Mouse (Mus musculus): ENCODE data around the gene Sema3e. TPM values are rescaled to one million over a fixed set of nuclear protein-coding genes. Genes with fewer than 3 reads are reported as not detected.
A peak's percentile ranks its signal among the peaks of the same experiment; 100 is the strongest.

Gene Sema3e
- polyA plus RNA-seq (2015; fragmentation: Nextera tagmentation; extraction: Ambion mirVana): 2.2 and 3.3 TPM in 2 replicates

DNA sequence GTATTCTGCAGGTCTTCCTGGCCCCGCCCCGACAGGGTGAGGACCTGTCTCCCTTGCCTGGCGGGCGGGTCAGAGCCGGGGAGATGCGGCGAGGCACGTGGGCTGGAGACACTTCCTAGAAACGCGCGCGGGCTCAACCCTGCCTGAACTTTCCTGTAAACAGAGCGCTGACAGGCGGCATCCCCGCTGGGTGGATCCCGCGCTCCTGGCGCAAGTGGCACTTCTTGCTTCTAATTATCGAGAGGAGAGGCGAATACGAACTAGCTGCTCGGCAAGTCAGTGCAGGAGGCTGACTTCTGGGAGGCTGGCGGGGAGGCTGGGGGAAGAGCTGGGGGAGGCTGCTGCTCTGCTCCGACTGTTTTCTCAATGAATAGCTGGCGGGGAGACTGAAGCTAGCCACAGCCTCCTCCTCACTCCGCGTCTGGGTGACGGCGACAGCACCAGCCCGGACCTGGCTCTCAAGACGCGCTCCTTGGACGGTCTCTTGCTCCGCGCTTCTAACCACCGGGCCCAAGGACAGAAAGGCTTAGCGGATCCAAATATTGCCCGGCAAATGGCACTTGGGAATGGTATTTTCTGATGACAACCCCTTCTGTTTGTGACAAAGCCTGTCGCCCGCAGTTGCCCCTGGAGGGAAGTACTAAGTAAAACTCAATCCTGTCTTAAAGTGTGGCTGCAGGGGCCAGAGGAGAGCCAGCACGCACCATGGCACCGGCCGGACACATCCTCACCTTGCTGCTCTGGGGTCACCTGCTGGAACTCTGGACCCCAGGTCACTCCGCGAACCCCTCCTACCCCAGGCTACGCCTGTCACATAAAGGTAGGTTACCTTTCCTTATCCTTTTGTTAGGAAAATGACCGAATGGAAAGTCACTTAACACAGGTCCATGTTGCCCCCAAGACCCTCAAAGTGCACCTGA is at the start of gene Sema3e:
Sema3e (plus strand) TSS at position 72 of the 920 bp plus-strand sequence.
- Histone ChIP-seq H3K4me1 (peaks cover 11% of the 10 kb centered on the region), H3K9ac (replicated peaks) (peak within 1 kb of the TSS; percentile 51), H3K27ac (replicated peaks) (no peak within 1 kb of the TSS), H3K4me3 (replicated peaks) (peak within 1 kb of the TSS; percentile 54), H3K36me3 (no peaks in the 10 kb centered on the region), H3K27me3 (replicated peaks) (no peaks in the 10 kb centered on the region), H3K9me3 (replicated peaks) (no peaks in the 10 kb centered on the region), H3K4me2 (peak within 1 kb of the TSS; percentile 95)
- 1% methylated on average over 47 of the region's 47 CpGs for WGBS
- ATAC-seq (ENCODE audit: low FRiP score): peak; percentile 88

DNA sequence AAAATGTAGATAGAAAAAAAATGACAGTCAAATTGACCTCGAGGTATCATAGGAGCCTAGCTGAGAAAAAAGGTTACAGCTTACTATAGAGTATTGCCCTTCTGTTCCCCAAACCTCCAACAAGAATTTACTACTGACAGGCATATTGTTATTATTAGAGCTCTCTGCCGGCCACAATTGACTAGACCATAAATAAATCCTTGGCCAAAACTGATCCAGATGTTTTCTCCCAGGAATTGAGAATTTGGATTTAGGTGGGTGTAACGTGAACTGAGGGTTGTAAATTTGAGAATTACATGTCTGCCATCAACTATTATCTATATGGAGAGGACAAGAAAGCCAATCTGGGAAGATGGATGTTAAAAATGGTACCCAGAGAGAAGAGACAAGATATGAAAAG is 47.5 kb upstream of the Sema3e start:
- WGBS: 44% methylated on average over 3 of the region's 3 CpGs
- no peaks in the 10 kb centered on the region for H3K9me3 ChIP-seq (replicated peaks)
- no peak overlapping the region for H3K4me2 ChIP-seq
- no peaks in the 10 kb centered on the region for H3K27me3 ChIP-seq (replicated peaks)
- H3K9ac ChIP-seq (replicated peaks): no peak overlapping the region
- H3K36me3 ChIP-seq: no peaks in the 10 kb centered on the region
- no peak overlapping the region for H3K27ac ChIP-seq (replicated peaks)
- H3K4me3 ChIP-seq (replicated peaks): no peak overlapping the region
- no peaks in the 10 kb centered on the region for H3K4me1 ChIP-seq
- ATAC-seq (ENCODE audit: low FRiP score): no peak

DNA sequence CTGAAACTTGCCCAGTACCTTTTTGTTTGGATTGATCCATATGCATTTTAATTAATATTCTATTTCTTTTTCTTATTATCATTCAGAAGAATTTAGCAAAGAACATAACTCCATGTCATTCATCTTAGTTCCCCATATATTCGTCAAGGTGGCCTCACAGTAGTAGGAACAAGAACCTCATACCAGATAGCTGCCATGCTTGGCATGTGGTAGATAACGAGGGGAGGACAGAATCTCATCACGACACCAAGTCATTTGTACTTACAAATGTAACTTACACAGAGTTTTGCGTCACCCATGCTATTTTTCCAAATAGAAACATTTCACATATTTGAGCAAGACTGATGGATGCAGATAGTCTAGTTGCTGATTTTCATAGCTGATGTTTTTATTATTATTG is 45.9 kb upstream of the Sema3e start:
- no peaks in the 10 kb centered on the region for H3K36me3 ChIP-seq
- no peak overlapping the region for H3K9ac ChIP-seq (replicated peaks)
- ATAC-seq (ENCODE audit: low FRiP score): no peak
- H3K4me2 ChIP-seq: no peak overlapping the region
- no peaks in the 10 kb centered on the region for H3K4me1 ChIP-seq
- no peak overlapping the region for H3K4me3 ChIP-seq (replicated peaks)
- H3K27ac ChIP-seq (replicated peaks): no peak overlapping the region
- 94% methylated on average over 4 of the region's 4 CpGs for WGBS
- H3K9me3 ChIP-seq (replicated peaks): no peaks in the 10 kb centered on the region
- no peaks in the 10 kb centered on the region for H3K27me3 ChIP-seq (replicated peaks)

DNA sequence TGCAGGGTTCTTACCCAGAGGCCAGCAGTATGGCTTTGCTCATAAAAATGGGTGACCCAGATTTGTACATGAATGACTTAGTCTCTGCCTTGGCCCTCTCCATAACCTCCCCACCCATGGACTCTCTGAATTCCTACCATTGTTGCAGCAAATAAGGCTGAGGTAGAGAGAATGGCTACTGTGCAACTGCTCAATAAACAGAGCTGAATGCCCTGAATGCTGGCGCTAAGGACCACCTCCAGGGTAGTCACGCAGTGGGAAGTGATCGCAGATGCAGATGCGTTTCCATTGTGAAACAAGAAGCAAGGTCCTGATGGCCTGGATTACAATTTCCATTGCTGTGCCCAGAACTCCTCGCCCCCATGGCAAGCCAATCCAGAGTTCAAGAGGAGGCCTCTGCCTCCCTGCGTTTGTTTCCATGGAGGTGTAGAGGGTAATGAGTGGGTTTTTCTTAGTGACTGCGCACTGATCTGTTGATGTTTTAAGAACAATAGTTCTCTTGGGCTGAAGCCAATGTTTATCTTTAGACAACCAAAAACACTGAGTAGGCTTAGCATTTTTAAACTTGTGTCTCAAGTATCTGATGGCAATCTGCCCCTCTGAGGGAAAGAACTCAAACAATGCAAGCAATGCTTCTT is 42.5 kb upstream of the Sema3e start:
- Histone ChIP-seq H3K4me2 (no peak overlapping the region), H3K4me1 (no peaks in the 10 kb centered on the region), H3K9ac (replicated peaks) (no peak overlapping the region), H3K9me3 (replicated peaks) (no peaks in the 10 kb centered on the region), H3K27me3 (replicated peaks) (no peaks in the 10 kb centered on the region), H3K4me3 (replicated peaks) (no peak overlapping the region), H3K27ac (replicated peaks) (no peak overlapping the region), H3K36me3 (no peaks in the 10 kb centered on the region)
- 8% methylated on average over 7 of the region's 7 CpGs for WGBS
- peak; percentile 61 for ATAC-seq (ENCODE audit: low FRiP score)

DNA sequence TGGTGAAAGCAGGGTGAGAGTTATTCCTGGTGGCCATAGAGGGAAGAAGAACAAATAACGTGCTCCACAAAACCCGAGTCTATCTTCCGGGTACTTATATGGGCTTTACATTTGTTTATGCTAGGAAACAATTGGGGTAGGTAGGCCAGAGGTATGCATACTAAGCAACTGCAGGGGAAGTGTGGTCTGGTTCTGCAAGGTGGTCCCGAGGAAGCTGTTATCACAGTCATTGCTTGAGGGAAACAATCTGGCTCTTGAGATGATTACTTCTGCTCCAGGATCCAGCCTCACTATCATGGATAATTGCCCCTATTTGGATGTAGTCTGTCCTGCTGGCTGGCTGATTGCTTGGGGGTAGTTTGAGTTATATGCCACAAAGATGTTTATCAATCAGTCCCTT is 41.5 kb upstream of the Sema3e start:
- 61% methylated on average over 4 of the region's 4 CpGs for WGBS
- no peaks in the 10 kb centered on the region for H3K4me1 ChIP-seq
- no peaks in the 10 kb centered on the region for H3K27me3 ChIP-seq (replicated peaks)
- no peak overlapping the region for H3K27ac ChIP-seq (replicated peaks)
- H3K9me3 ChIP-seq (replicated peaks): no peaks in the 10 kb centered on the region
- no peak overlapping the region for H3K4me2 ChIP-seq
- ATAC-seq (ENCODE audit: low FRiP score): no peak
- no peak overlapping the region for H3K9ac ChIP-seq (replicated peaks)
- H3K4me3 ChIP-seq (replicated peaks): no peak overlapping the region
- no peaks in the 10 kb centered on the region for H3K36me3 ChIP-seq

DNA sequence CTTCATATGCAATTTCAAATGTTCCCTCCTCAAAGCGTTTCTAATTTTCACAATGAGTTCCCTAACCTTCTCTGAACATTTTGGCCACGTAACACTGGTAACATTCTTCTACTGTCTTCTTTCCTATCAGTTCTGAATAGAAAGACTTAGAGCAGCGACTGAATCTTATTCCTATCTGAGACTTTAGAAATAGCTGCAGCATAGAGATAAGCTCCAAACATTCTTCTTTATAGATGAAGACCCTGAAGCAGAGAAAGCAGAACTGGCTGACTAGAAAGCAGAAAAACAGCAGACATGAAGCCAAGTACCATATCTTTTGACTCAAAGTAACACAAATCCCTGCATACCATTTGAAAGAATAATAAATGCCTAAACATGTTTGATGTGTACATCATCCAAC is 39.4 kb upstream of the Sema3e start:
- Histone ChIP-seq H3K4me3 (replicated peaks) (no peak overlapping the region), H3K4me1 (no peaks in the 10 kb centered on the region), H3K36me3 (no peaks in the 10 kb centered on the region), H3K9me3 (replicated peaks) (no peaks in the 10 kb centered on the region), H3K27ac (replicated peaks) (no peak overlapping the region), H3K4me2 (no peak overlapping the region), H3K27me3 (replicated peaks) (no peaks in the 10 kb centered on the region), H3K9ac (replicated peaks) (no peak overlapping the region)
- no peak for ATAC-seq (ENCODE audit: low FRiP score)
- WGBS: 91% methylated on average over 3 of the region's 3 CpGs

DNA sequence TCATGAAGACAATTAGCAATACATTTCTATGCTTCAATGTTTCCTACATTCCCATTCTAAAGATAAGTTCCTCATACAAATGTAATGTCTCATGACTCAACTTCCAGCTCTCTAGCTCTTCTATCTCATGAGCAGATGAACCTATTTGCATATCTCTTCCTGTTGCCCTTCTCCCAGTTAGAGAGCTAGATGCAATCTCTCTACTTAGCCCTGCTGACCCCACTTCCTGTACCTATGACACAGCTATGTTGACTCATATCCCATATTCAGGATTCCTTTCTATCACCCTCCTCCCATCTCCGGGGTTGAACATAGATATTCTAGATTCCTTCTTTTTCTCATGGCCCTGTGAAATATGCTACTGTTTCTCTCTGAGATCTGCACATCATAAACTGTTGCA is 38.0 kb upstream of the Sema3e start:
- Histone ChIP-seq H3K4me1 (no peaks in the 10 kb centered on the region), H3K9ac (replicated peaks) (no peak overlapping the region), H3K36me3 (no peaks in the 10 kb centered on the region), H3K4me3 (replicated peaks) (no peak overlapping the region), H3K27ac (replicated peaks) (no peak overlapping the region), H3K27me3 (replicated peaks) (no peaks in the 10 kb centered on the region), H3K4me2 (no peak overlapping the region), H3K9me3 (replicated peaks) (no peaks in the 10 kb centered on the region)
- whole genome bisulfite sequencing: 76% methylated on average over 1 of the region's 1 CpGs
- no peak for ATAC-seq (ENCODE audit: low FRiP score)

DNA sequence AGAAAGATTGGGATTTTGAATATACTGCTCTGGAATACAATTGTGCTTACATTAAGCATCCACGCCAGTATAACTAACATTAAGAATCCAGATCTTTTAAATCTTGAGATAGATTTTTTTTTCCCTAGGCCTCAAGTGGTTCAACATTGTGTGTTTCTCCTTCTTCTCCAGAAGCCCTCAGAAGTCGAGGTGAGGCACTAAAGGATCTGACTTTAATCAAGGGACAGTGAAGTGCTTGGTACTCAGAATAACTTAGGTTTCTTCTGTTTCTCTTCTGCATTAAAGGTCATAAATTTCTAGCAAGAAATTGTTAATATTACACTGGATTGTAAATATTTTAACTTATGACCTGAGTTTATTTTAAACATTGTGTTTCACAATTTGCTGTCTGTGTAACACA is 37.1 kb upstream of the Sema3e start:
- 85% methylated on average over 2 of the region's 2 CpGs for WGBS
- Histone ChIP-seq H3K4me1 (no peaks in the 10 kb centered on the region), H3K4me3 (replicated peaks) (no peak overlapping the region), H3K9ac (replicated peaks) (no peak overlapping the region), H3K4me2 (no peak overlapping the region), H3K27me3 (replicated peaks) (no peaks in the 10 kb centered on the region), H3K27ac (replicated peaks) (no peak overlapping the region), H3K9me3 (replicated peaks) (no peaks in the 10 kb centered on the region), H3K36me3 (no peaks in the 10 kb centered on the region)
- ATAC-seq (ENCODE audit: low FRiP score): no peak

DNA sequence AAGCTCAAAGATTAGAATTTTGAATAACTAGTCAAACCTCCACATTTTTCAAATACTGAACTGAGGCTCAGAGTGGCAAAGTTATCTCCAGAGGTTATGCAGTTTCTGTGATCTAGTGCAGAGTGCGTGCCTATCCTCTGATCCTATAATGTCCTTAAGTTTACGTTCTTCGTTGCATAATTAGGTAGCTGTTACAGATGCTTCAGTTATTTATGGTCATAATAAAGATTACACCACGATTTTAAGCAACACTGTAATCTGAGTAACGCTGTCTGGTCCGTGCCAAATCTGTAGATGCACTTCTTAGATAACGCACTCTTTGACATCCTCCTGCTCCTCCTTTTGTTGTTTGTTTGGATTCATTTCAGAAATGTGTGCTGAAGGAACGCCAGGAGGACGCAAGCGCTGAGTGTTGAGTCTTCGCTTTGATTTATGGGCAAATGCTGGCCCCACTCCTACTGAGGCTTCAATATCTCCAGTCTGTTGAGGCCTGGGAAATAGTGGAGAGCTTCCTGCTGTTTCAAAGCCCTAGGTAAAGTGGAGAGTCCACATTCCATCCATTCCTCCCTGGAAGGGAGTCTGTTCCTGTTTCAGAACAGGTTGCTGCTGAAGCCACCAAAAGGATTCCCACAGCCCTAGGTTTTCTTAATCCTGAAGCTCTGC is 32.2 kb upstream of the Sema3e start:
- 59% methylated on average over 11 of the region's 11 CpGs for WGBS
- no peak overlapping the region for H3K27ac ChIP-seq (replicated peaks)

DNA sequence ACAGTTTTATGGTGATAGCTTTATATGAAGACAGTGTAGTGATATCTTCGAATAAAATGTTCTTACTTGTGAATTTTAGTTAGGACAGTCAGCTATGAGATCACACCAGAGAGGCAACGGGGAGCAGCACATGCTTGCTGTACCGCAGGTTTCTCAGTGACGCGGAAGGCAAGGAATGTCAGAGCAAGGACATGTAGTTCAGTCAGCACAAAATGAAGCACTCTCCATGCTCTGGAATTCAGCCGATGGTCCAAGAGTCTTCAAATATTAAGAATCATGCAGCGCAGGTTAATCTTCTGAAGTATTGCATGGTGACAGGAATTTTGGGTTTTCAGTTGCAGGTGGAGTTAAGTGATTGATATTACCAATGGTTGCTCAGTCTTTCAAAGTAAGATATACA is 3.3 kb downstream of the Sema3e start:
- Histone ChIP-seq H3K4me2 (no peak overlapping the region), H3K27me3 (replicated peaks) (no peaks in the 10 kb centered on the region), H3K9ac (replicated peaks) (no peak overlapping the region), H3K27ac (replicated peaks) (no peak overlapping the region), H3K4me1 (peaks cover 11% of the 10 kb centered on the region), H3K9me3 (replicated peaks) (no peaks in the 10 kb centered on the region), H3K36me3 (no peaks in the 10 kb centered on the region), H3K4me3 (replicated peaks) (no peak overlapping the region)
- no peak for ATAC-seq (ENCODE audit: low FRiP score)
- WGBS: 89% methylated on average over 7 of the region's 7 CpGs

More for the DNA sequence above, 32.2 kb upstream of the Sema3e start:
- Histone ChIP-seq H3K9ac (replicated peaks) (no peak overlapping the region), H3K4me2 (no peak overlapping the region), H3K4me3 (replicated peaks) (no peak overlapping the region), H3K36me3 (no peaks in the 10 kb centered on the region), H3K4me1 (no peaks in the 10 kb centered on the region), H3K9me3 (replicated peaks) (no peaks in the 10 kb centered on the region), H3K27me3 (replicated peaks) (no peaks in the 10 kb centered on the region)
- ATAC-seq (ENCODE audit: low FRiP score): no peak

DNA sequence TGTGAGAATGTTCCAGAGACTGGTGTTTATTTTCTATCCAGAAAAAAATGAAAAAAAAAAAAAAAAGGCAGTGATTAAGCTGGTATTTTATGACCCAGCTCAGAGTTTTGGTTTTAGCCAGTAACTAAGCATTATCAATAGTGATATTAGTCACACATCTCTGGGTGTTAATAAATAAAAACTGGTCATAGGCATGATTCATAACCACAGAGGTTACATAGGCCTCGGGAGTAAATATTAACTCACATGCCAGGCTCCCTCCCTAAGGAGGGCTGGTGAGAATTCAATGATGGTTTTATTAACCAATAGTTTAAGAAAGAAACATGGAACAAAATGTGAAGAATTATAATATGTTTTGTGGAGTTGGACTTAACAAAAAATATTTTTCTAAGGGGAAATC is 5.7 kb downstream of the Sema3e start:
- no peaks in the 10 kb centered on the region for H3K36me3 ChIP-seq
- WGBS: 80% methylated on average over 1 of the region's 1 CpGs
- no peaks in the 10 kb centered on the region for H3K9me3 ChIP-seq (replicated peaks)
- no peak for ATAC-seq (ENCODE audit: low FRiP score)
- H3K4me1 ChIP-seq: peaks cover 5% of the 10 kb centered on the region
- H3K4me2 ChIP-seq: no peak overlapping the region
- H3K27ac ChIP-seq (replicated peaks): no peak overlapping the region
- H3K9ac ChIP-seq (replicated peaks): no peak overlapping the region
- no peaks in the 10 kb centered on the region for H3K27me3 ChIP-seq (replicated peaks)
- H3K4me3 ChIP-seq (replicated peaks): no peak overlapping the region

DNA sequence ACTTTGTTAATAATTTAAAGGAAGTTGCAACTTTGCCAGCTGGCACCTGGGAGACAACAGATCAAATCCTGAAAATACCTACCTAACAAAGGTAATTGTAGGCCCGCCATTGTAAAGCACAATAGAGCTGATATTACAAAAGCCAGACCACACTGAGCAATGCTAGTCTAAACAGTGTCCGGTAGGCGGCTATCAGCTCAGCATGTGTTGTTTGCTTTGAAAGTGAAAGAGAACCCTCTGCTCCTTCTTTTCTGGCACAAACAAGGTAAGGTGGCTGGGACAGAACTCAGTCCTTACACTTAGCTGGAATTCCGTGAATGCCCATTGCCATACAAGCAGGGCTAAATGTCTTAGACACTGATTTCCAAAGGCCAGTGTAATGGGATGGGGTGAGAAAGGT is 7.0 kb downstream of the Sema3e start:
- Histone ChIP-seq H3K27me3 (replicated peaks) (no peaks in the 10 kb centered on the region), H3K4me2 (no peak overlapping the region), H3K4me1 (no peaks in the 10 kb centered on the region), H3K36me3 (no peaks in the 10 kb centered on the region), H3K4me3 (replicated peaks) (no peak overlapping the region), H3K9me3 (replicated peaks) (no peaks in the 10 kb centered on the region), H3K9ac (replicated peaks) (no peak overlapping the region), H3K27ac (replicated peaks) (no peak overlapping the region)
- 13% methylated on average over 4 of the region's 4 CpGs for WGBS
- ATAC-seq (ENCODE audit: low FRiP score): no peak
